Mouse (Mus musculus) myocyte (in vitro differentiated cells): ENCODE results near the gene Camk2d.

Experiments used
- CEBPB ChIP-seq: IDR thresholded peaks from 2 replicates; pipeline ENCODE4 v1.6.1; 2011; ENCODE audit warnings: mild to moderate bottlenecking, moderate library complexity; ENCODE audit not compliant: poor library complexity, insufficient read depth, severe bottlenecking
- E2F4 ChIP-seq: IDR thresholded peaks from one replicate; pipeline ENCODE4 v1.6.1; 2011; ENCODE audit warnings: mild to moderate bottlenecking, control low read depth, moderate library complexity; ENCODE audit not compliant: insufficient read depth
- MYOD1 ChIP-seq, 3 experiments: IDR thresholded peaks; one replicate each; pipeline ENCODE4 v1.6.1; 2011; ENCODE audit warnings: control low read depth in 2 of 3, low read depth in 2 of 3, mild to moderate bottlenecking in 2 of 3, moderate library complexity in 1 of 3; ENCODE audit not compliant: insufficient read length in 2 of 3, control insufficient read depth in 1 of 3
- MYOG ChIP-seq, 3 experiments: IDR thresholded peaks; one replicate each; pipeline ENCODE4 v1.6.1; 2011; ENCODE audit warnings: control low read depth in 2 of 3, low read depth in 2 of 3, mild to moderate bottlenecking in 2 of 3; ENCODE audit not compliant: insufficient read length in 2 of 3, control insufficient read depth in 1 of 3, insufficient read depth in 1 of 3
- POLR2A ChIP-seq: IDR thresholded peaks from one replicate; pipeline ENCODE4 v1.6.1; 2011; ENCODE audit warnings: low read depth, mild to moderate bottlenecking, control low read depth, moderate library complexity; ENCODE audit not compliant: insufficient read length
- POLR2AphosphoS2 ChIP-seq: IDR thresholded peaks from one replicate; pipeline ENCODE4 v1.6.1; 2011; ENCODE audit warnings: low read depth, control low read depth; ENCODE audit not compliant: insufficient read length
- TCF12 ChIP-seq: IDR thresholded peaks from one replicate; pipeline ENCODE4 v1.6.1; 2011; ENCODE audit warnings: mild to moderate bottlenecking, control low read depth; ENCODE audit not compliant: poor library complexity, insufficient read depth, severe bottlenecking
- USF1 ChIP-seq: IDR thresholded peaks from one replicate; pipeline ENCODE4 v1.6.1; 2011; ENCODE audit warnings: low read depth, mild to moderate bottlenecking, control low read depth, moderate library complexity

DNA sequence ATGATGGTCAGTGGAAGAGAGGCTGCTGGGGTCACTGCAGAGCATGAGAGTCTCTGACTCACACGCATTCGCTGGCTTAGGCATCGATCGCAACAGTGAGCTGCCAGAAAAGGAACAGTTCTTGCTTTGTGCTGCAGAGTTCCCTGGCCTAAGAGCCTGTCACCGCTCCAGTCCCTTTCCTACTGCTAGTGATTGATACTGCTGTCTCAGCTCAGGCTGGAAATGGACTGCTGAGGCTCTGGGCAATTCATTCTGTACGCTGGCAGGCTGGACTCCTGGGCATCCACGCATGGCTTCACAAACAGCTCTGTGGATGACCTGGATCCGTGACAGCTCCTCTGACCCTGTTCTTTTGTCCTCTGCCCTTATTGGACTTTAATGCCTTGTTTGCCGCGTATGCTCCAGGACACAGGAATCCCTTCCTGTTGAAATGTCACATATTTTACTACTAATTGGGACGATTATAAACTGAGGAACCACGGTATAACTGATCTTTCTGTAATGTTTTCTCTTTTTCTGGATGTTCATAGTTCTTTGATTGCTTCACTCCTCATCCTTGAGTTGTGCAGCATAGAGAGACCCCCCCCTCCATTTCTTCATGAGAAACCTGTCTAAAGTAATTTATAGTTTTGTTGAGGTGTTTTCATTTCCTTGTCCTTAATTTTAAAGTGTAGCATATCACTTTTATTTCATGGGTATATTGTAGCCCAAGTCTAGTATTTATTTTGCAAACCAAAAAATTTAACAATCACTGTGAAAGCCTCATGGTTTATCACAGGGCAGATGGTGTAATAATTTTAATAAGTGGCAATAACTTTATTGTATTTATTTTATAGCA lies 99.6 kb downstream of the Camk2d start:
- TF ChIP-seq MYOD1 (IDR thresholded peaks at IDR 0.05; ENCODE audit: control insufficient read depth in 1 of 3, insufficient read length in 2 of 3, low read depth in 2 of 3) (no peak), POLR2A (no peak), USF1 (no peak), TCF12 (no peak), CEBPB (no peak), E2F4 (no peak), MYOG (IDR thresholded peaks at IDR 0.05; ENCODE audit: control insufficient read depth in 1 of 3, insufficient read depth in 1 of 3, insufficient read length in 2 of 3, low read depth in 2 of 3) (no peak), POLR2AphosphoS2 (no peak)
